Mouse (Mus musculus) hindbrain, embryonic 10.5 days (tissue): ENCODE measurements around the gene Ubtd2. TPM values are rescaled to one million over a fixed set of nuclear protein-coding genes. Genes with fewer than 3 reads are reported as not detected.

Experiments used
- DNase-seq: peaks from one replicate; pipeline ENCODE4 v3.0.0-alpha.2; 2017; ENCODE audit warnings: low spot score
- H3K27ac ChIP-seq: fragments of 300-500 bp; sonication (generic); 2 replicates; pipeline ENCODE4 v1.5.1; 2016; ENCODE audit warnings: mild to moderate bottlenecking, moderate library complexity
- H3K27me3 ChIP-seq: fragments of 300-500 bp; sonication (generic); 2 replicates; pipeline ENCODE4 v1.6.1; 2016; ENCODE audit warnings: mild to moderate bottlenecking; ENCODE audit not compliant: poor library complexity, insufficient read depth, severe bottlenecking
- H3K36me3 ChIP-seq: fragments of 300-500 bp; sonication (generic); 2 replicates; pipeline ENCODE4 v1.6.1; 2016; ENCODE audit warnings: mild to moderate bottlenecking, moderate library complexity
- H3K4me1 ChIP-seq: fragments of 300-500 bp; sonication (generic); replicated peaks from 2 replicates; pipeline ENCODE4 v1.6.1; 2016; ENCODE audit warnings: mild to moderate bottlenecking
- H3K4me3 ChIP-seq: fragments of 300-500 bp; sonication (generic); 2 replicates; pipeline ENCODE4 v1.5.1; 2016; ENCODE audit warnings: mild to moderate bottlenecking, moderate library complexity
- H3K9me3 ChIP-seq: fragments of 300-500 bp; sonication (generic); 2 replicates; pipeline ENCODE4 v1.6.1; 2016; ENCODE audit warnings: mild to moderate bottlenecking, moderate library complexity
- WGBS: fragments of 180-500 bp; shearing (Covaris S2); methylation state at CpG from one replicate; pipeline ENCODE4 v1.1.7; 2016; 5-methylcytosine and 5-hydroxymethylcytosine counted together
- polyA plus RNA-seq: library from polyadenylated mRNA; unstranded; fragments of >200 nt; fragmentation: Nextera tagmentation; extraction: Ambion mirVana; gene quantifications from 2 replicates; pipeline ENCODE4 v1.2.1, GENCODE M21; 2016

The Ubtd2 gene
- polyA plus RNA-seq, 1 experiment from 2014 or later, result 55.6 TPM

DNA sequence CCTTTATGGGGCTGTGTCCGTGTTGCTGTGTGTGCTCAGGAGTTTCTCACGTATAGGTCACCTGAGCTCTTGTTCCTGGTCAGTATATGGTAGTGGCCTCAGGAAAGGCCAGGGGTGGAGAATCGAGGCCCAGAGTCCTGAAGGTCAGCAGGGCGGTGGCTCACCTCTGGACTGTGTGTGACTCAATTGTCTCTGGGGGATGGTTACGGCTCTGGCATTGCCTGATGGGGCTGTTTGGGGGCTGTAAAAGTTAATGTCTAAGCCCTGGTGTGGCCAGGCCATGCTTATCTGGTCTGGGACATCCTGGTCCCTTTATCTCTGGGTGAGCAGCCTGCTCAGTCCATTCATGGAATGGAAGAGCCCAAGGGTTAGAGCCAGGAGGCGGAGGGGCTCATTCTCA, 111.0 kb downstream of the Ubtd2 start:
- peaks cover 56% of the 10 kb centered on the region for H3K4me1 ChIP-seq
- H3K36me3 ChIP-seq, result no peaks in the 10 kb centered on the region
- no peak overlapping the region for H3K4me3 ChIP-seq
- no peak for DNase-seq
- H3K27me3 ChIP-seq, result no peaks in the 10 kb centered on the region
- H3K27ac ChIP-seq, result no peak overlapping the region
- no peaks in the 10 kb centered on the region for H3K9me3 ChIP-seq
- 89% methylated on average over 6 of the region's 6 CpGs for WGBS

Other genes starting within 250 kb of the Ubtd2 start
- 97.6 and 103 TPM in 2 replicates for gene Snrnp25, start 250.0 kb upstream of the Ubtd2 start, polyA plus RNA-seq
- 31.3 and 32.9 TPM in 2 replicates for gene Rhbdf1, start 233.1 kb upstream of the Ubtd2 start, polyA plus RNA-seq
- gene Mpg, start 228.9 kb upstream of the Ubtd2 start, polyA plus RNA-seq, result 34.2 and 36.3 TPM in 2 replicates
- gene Nprl3, start 187.7 kb upstream of the Ubtd2 start, polyA plus RNA-seq, result 41.1 and 45.6 TPM in 2 replicates
- 3,492 and 3,546 TPM in 2 replicates for gene Hba-x, start 179.0 kb upstream of the Ubtd2 start, polyA plus RNA-seq
- gene Hba-a1, start 171.9 kb upstream of the Ubtd2 start, polyA plus RNA-seq, result 2,485 and 2,589 TPM in 2 replicates
- 6.2 and 6.4 TPM in 2 replicates for gene Hbq1b, start 168.4 kb upstream of the Ubtd2 start, polyA plus RNA-seq
- gene Hba-a2, start 158.9 kb upstream of the Ubtd2 start, polyA plus RNA-seq, result 4,383 and 4,938 TPM in 2 replicates
- not detected in 2 replicates for gene Hbq1a, start 155.3 kb upstream of the Ubtd2 start, polyA plus RNA-seq
- gene Sh3pxd2b, start 107.5 kb upstream of the Ubtd2 start, polyA plus RNA-seq, result 29.7 and 30.8 TPM in 2 replicates
- 0.45 TPM in 1 of 2 replicates, not detected in the other for gene Efcab9, start 76.7 kb downstream of the Ubtd2 start, polyA plus RNA-seq
- 3.0 TPM in 2 replicates for gene Stk10, start 77.9 kb downstream of the Ubtd2 start, polyA plus RNA-seq
- gene Fbxw11, start 187.4 kb downstream of the Ubtd2 start, polyA plus RNA-seq, result 89.8 and 94.9 TPM in 2 replicates